Mouse (Mus musculus) adrenal gland, adult 18-20 months (tissue): Measurements from ENCODE around the gene Cd300ld3. TPM values are rescaled to one million over a fixed set of nuclear protein-coding genes. Genes with fewer than 3 reads are reported as not detected.

Experiments
- DNase-seq, 2 experiments: peaks; one replicate each; pipeline ENCODE4 v3.0.0; 2021 to 2022; ENCODE audit warnings: low spot score in 2 of 2
- long read RNA-seq, 2 experiments: library from polyadenylated mRNA; stranded (forward); transcript quantifications; one replicate each; pipeline ENCODE4 v2.0.0; 2021
- total RNA-seq, 2 experiments: library from RNA; stranded (reverse); gene quantifications; 1 replicate in 1 of 2; 2 replicates in 1 of 2; pipeline ENCODE4 v1.2.3; 2021

Cd300ld3 gene
- 10 to 100 TPM in 1 of 2 experiments, 1 to 10 TPM in 1; 8.6 to 10.5 TPM for total RNA-seq
- long read RNA-seq, experiment 1, result 0 reads
- long read RNA-seq, experiment 2, result 0 reads

DNA sequence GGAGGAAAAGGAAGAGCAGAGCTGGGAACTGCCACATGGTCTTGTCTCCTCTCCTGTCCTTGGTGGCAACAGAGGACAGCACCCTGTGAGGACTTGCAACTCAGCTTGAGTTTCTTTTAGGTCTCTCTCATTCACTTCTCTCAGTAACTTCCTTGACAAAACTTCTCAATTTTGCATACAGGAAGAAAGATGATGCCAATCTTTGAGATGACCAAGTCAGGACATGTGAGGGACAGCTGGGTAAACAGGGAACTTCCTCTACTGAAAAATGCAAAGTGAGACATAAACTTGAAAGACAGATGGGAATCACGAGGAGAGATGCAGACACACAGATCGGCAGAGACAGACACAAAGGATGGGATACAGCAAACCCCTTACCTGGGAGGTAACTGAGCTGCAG, at the start of gene Cd300ld3:
TSS of gene Cd300ld3 (minus strand) at position 151 of the 400 bp plus-strand sequence.
- peak in 1 of 2 experiments; percentile 7 for DNase-seq

DNA sequence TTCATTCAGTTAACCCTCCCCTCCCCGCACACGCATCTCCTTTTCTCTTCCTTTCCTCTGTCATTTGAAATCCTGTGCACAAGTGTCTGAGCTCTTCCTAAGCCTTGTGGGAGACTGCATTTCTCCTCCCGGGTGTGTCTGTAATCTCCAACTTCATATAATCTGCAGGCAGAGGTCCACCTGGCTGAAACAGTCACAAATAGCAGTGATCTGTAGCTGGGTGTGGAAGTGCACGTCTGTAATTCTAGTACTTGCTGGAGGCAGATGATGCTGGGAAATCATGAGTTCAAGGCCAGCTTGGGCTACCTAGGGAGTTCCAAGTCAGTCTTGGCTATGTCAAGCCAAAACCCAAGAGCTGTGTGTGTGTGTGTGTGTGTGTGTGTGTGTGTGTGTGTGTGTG, 43.9 kb upstream of the Cd300ld3 start:
- DNase-seq, result no peak

DNA sequence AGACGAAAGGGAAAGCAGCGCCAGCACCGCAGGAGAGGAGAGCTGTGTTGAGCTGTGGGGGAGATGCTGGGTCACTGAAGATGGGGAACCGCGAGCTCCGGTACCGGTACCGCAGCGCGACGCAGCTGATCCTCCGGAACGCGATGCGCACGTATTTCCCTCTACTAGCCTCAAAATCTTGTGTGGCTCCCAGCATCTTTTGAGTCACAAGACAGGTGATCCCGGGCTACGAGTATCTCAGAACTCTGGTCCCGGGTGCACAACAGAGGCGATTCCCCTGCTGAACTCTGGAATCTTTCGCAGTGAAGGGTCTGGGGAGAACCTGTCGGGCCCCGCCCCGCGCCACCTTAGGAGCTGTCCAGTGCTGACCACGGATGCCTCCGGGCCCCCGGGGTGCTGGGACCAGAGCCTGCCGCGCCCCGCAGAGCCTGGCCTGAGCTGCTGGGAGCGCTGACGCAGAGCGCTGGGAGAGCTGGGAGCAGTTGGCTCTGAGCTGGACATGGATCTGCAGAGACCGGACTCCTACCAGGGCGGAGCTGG, 43.2 kb upstream of the Cd300ld3 start, which contains the start of gene Rab37:
TSS of gene Rab37 (plus strand) at position 70 of the 540 bp plus-strand sequence.
- no peak for DNase-seq

DNA sequence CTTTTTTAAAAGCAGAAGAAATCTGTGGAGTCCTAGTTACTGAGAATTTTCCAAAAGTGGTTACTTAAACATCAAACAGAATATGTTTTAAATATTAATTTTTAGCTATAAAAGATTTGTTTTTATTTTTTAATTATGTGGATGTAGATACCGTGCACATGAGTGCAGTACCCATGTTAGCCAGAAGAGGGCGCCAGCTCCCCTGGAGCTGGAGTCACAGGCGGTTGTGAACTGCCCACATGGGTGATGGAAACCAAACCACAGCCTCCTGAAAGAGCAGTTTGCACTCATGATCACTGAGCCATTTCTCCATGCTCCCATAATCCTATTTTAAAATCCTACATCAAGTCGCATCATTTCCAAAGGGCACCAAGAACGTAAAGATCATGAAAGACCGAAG, 41.6 kb upstream of the Cd300ld3 start:
- DNase-seq, result no peak

DNA sequence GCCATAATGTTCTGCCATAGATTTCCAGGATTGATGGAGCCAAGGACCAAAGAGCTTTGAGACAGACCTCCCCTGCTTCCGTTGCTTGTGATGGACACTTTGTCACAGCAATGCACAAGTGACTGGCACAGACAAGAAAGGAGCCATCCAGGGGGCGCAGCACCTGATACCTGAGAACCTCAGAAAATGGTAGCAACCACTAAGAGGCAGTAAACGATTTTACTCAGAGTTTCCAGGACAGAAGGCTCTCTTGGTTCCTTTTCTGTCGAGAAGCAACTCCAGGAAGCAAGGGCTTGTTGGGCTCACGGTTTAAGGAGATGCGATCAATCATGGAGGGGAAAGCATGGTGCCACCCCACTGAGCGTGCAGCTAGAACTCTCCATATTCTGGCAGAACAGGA, 38.0 kb upstream of the Cd300ld3 start:
- no peak for DNase-seq

DNA sequence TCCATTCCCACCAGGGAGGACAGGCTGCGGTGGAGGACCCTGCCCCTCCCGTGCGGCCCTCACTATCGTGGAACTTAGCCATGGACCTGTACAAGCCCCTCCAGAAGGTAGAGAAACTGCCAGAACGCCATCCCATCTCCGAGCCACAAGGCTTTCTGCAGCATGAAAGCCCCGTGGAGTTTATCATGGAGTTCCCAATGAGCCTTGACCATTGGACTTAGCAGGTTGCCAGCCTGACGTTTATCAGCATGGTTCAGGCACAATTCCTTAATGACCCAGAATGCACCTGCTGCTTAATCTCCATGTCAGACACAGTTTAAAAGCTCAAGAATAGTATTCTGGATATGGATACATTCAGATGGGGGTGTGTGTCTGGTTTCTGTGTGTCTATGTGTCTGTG, 36.9 kb upstream of the Cd300ld3 start:
- DNase-seq, result no peak

DNA sequence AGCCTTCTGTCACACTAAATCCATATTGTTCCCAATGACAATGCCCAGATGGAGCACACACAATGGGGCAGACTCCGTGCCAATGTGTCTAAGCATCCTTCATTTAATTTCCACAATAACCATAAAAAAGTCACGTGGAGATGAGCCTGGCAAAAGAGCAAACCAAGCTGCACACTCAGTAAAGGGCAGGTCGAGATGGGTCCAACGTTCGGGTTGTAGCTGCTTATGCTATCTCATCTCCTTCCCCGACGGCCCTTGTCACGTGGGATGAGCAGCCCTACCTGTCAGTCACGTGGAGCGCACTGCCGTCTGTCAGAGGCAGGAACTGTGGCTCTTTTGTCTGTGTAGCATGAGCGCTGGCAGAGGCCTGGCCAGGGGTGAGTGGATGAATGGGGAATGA, 36.4 kb upstream of the Cd300ld3 start:
- DNase-seq, result no peak

DNA sequence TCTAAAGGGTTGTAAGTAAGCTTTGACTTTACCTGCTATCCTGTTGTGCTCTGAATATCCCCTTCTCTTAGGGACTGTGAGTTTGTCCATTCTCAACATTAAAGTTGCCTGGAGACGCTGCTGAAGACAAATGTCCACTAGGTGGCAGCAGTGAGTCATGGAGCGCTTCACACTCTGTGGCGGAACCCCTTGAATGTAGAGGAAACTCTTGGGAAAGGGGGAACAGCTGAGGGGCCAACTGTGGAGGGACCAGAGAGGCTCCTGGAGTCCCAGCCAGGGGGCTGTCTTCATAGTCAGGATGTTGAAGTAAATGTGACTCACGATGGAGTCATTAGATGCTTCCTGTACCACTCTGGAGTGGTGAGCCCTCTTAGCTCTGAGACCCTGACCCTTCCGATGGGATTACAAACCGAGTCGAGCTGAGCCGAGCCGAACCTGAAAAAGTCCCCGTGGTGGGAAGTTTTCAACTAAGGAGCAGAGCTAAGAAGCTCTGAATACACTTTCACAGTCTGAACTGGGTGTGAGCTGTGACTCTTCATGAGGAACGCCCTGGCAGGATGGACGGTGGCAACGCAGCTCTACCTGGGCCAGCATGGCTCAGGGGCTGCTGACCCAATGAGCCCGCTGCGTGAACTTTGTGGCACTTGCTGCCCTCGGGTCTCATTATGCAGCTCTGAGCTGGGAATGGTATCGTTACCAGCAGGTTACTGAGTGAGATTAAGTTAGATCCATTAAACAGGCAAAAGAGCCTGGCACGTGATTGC, 35.3 kb upstream of the Cd300ld3 start:
- DNase-seq, result peak; percentile 68 to 73

DNA sequence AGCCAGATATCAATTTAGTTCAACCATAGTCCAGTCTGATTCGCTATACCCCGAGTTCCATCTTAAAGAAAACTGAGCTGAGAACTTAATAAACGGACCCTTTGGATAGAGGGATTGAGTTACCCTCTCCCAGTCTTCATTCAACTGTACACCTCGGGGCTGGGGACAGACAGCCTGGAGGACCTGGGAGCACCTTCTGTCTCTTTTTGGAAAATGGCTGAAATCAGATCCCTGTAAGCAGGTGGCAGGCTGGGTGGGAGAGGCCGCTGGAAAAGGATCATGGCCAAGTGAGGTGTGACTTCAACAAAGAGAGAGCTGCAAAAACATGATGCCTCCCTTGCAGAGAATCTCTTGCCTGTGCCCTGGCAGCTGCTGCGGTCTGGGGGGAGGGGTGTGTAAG, 34.0 kb upstream of the Cd300ld3 start:
- DNase-seq, result no peak

DNA sequence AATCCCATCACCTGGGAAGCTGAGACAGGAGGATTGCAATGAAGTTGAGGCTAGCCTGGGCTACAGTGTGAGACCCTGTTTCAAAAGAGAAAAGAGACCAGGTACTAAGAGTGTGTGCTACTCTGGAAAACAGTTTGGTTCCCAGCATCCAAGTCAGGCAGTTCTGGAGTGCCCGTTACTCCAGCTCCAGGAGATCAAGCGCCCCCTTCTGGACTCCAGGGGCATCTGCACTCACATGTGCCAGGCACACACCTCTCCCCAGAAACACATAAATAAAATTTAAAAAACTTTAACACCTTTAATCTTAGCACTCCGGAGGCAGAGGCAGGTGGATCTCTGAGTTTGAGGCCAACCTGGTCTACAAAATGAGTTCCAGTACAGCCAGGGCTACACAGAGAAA, 33.2 kb upstream of the Cd300ld3 start:
- no peak for DNase-seq

DNA sequence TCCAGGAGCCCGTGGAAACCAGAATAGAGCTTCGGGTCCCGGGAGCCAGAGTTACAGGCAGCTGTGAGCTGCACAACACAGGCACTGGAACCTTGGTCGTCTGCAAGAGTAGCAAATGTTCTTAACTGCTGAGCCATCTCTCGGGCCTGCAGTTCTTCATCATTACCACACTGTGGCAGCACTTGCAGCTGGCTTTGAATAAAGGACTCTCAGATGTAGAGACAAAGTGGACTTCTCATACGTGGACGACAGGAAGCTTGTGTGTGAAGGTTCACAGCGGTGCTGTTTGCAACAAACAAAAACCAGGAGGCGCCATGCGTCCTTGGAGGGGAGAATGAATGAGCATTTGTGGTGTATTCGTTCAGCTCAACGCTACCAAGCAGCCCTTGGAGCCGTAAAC, 32.7 kb upstream of the Cd300ld3 start:
- DNase-seq, result peak; percentile 29 to 38

DNA sequence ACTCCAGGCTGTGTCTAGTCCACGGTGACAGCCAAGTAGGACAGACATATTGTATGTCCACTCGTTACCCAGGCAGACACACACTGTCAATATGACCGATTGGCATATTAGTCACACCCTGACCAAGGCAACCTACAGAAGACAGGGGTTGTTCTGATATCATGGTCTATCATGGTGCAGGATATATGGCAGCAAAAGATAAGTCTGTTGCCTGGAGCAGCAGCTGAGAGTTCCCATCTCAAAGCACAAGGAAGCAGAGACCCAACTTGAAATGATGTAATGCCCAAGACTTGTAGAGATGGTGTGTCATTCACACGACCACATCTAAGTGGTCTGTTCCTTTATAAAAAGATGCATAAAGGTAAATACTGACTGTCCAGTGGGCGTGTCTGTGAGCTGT, 30.5 kb upstream of the Cd300ld3 start:
- no peak for DNase-seq

DNA sequence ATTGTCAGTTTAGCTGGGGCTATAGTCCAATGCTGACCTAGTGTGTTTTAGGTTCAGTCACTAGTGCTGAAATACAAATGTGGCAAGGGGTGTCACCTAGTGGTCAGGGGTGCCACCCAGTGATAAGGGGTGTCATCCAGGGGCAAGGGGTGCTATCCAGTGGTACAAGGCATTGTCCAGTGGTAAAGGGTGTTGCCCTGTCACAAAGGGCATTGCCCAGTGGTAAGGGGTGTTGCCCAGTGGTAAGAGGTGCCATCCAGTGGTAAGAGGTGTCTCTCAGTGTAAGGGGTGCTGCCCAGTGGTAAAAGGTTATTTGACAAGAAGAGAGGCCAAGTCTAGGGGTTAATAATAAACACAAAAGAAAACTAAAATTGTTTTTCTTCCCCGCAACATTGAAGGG, 29.2 kb upstream of the Cd300ld3 start:
- DNase-seq, result no peak

DNA sequence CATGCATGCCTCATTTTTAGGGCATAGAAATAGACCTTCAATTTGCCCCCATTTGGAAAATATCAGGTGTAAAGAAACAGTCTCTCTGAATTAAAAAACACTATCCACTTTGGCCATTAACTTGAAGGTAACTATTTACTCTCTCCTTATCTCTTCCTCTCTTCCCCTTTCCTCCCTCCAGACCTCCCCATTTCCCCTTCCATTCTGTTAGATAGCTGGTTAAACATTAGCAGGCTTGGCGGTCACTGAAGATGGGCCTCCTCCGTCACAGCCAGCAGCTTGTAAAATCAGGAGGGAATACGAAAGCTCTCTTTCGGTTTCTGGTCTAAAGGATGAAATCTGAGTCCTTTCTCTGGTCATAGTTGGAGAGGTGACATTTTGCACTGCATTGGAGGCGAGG, 27.6 kb upstream of the Cd300ld3 start:
- DNase-seq, result no peak

DNA sequence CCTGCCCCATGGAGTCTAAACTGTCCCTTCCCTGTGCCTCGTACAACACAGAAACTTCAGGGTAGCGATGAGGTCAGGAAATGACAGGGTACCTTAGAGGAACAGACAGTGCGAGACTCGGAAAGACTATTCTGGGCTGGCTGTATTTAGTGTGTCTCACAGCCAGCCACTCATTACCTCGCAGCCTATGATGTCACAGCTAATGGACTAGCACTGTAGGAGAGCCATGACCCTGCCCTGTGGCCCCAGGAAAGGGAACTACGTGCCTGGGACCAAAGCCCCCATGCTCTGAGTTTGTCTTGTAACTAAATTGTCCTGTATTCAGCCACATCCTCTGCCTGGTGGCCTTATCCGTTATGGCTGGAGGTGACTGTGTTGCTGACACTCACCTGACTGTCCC, 27.2 kb upstream of the Cd300ld3 start:
- no peak for DNase-seq

DNA sequence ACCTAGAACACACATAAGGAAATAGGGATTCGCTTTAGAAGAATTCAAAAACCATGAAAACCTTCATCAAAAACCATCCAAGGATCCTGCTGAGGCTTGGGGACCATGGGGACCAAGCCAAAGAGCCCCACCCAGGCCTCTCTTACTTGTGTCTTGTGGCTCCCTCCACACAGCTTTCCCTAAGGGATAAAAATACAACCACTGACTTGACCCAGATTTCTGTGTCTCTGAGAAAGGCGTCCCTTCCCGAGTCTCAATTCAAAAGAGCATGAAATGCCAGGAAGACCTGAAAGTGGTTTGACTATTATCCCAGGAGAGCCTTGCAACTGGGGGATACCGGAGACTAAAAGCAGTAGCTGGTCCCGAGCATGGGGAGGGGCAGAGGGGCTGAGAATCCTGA, 24.8 kb upstream of the Cd300ld3 start:
- no peak for DNase-seq

DNA sequence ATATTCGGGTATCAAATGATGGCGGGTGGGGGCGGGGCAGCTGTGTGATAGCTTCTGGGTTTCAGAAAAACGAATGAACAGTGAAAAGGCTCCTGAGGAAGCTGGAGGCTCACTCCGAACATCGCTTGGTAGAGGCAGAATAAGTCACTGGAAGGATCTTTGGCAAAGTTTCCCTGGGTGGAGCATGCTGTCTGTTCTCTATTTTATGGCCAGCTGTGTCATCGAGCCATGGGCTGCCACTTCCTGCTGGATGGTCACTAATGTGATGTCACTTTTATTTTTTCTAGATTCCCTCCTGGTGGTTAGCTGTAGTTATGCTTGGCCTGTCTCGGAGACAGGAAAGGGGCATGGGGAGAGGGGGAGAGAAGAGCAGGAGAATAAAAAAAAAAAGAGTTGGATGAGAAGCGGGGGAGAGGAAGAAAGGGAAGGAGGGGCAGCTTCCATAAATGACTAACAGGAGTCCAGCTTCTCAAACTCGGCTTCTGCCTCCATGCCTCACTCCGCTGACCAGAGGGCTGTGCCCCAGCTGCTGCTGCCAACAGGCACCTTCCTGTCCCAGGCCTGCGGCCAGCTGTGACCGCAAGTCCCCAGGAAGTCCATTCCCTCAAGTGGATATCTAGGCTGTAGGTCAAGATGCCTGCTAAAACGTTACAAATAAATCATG, 23.6 kb upstream of the Cd300ld3 start:
- DNase-seq, result peak; percentile 25 to 42

DNA sequence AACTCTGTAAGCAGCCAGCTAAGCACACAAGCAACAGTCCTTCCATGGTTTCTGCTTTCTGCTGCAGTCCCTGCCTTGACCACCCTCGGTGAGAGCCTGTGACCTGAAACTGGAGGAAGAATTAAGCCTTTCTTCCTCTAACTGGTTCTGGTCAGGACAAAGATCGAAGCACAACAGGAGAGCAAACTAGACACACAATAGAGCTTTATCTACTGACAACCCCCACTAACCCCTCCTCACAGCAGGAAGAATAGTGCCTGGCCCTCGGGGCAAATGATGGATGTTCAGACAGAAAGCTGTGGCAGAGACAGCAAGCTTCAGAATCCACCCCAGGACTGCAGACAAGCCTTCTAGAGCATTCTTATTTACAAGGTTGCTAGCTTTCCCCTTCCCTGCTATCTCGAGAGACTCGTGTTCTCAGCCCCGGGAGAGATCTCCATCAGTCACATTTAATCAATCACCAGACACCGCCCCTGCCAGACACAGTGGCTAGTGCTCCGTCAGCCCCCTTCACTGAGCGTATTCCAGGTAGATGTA, 22.9 kb upstream of the Cd300ld3 start:
- DNase-seq, result no peak

DNA sequence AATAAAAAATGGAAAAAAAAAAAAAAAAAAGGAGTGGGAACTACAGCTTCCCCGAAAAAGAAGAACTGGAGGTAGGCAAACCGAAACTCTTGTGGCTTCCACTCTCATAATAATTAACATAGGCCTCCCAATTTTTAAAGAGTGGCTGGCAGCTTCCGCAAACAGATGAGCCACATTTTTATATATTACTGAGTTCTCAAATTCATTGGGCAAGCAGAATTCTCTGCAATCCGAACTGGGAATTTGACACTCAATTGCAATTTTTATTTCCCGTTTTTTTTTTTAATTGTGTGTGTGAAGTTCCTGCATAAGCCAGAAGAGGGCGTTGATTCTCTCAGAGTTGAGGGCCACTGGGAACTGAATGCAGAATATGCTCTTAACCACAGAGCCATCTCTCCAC, 18.6 kb upstream of the Cd300ld3 start:
- no peak for DNase-seq

DNA sequence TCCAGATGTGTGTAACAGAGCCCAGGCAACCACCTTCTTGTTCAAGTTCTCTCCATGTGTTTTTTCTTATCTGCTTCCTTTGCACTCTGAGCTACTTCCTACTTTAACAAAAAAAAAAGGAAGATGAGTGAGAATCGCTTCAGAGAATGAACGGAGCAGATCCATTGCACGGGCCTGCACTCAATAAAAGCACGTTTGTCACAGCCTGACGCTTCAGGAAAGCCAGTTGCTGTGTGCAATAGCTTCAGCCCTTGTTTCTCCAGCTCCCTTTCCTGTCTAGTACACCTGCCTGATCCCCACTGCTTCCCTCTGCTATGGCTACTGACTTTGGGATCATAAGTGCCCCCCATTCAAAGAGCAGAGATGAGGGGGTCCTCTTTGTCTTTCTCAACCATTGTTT, 13.9 kb upstream of the Cd300ld3 start, which contains the start of gene Cd300e:
TSS of gene Cd300e (minus strand) at position 101 of the 400 bp plus-strand sequence.
- no peak for DNase-seq

DNA sequence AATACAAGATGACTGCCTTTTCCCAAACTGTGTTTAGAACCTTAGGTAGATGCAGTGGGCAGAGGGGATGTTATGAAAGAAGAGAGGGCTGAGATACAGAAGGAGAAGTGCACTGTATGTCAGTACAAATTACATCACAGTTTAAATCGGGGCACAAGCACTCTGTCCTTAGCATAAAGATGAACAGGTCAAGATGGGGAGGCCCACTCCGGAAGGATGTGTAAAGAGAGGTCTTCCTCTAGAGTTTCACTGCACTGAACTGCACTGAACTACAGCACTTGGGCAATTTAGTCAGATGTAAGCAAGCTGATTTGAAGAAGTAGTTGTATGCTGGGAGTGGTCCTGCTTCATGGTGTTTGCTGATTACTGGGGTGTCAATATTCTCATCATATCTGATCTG, 11.6 kb upstream of the Cd300ld3 start:
- no peak for DNase-seq

DNA sequence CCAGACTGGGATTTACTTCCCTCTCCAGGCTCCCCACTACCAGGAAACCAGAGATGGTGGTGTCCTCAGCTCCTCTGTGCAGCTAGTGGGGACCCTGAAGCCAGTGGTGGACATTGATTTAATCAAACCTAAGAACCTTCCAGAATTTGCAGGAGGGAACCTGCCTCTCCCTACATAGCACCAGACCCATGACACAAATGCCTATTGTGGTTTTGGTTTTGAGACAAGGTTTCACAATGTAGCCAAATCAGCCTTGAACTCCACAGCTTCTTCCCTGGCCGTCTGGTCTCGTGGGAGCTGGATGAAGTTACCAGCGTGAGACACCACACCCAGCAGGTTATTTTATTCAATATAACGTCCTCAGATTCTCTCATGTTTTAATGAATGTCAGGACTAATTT, 10.5 kb upstream of the Cd300ld3 start:
- DNase-seq, result no peak
